Mouse (Mus musculus): Measurements from ENCODE around the gene Ilk.
A peak's percentile ranks its signal among the peaks of the same experiment; 100 is the strongest.
"Not testable (repeated sequence)": the region's sequence is repeated elsewhere in the genome, so short reads cannot be mapped to it uniquely, and the experiment has no call there.

Gene Ilk

DNA sequence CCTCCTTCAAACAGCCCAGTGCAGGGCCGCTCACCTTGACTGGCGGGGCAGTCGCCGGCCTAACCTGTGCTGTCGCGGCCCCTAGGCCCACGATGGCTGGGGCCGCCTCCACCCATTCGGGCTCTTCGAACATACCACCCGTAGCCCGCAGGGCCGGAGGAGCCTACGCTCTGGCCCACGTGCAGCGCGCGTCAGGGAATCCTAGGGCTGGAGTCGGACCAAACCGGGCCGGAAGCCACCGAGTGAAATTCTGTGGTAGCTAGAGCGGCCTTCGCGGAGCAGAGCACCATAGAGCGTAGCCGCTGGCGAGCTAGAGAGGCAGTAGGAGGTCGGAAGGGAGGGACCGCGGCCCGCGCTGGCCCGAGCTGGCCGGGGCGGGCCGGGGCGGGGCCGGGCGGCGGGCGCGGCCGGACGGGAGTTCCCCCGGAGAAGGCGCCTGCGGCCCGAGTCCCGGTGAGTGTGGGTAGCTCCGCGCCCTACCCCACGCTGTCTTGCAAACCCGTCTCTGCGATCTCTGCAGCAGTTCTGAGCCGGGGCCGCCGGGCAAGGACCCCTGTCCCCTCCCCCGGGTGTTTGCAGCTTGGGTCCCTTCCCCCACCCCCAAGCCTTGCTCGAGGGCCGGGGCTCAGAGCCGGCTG is at the start of gene Ilk:
Gene Ilk (plus strand): TSS at position 329 of the 638 bp plus-strand sequence.
- peak; percentile 87 for DNase-seq (ENCODE audit: extremely low spot score, low spot score)

DNA sequence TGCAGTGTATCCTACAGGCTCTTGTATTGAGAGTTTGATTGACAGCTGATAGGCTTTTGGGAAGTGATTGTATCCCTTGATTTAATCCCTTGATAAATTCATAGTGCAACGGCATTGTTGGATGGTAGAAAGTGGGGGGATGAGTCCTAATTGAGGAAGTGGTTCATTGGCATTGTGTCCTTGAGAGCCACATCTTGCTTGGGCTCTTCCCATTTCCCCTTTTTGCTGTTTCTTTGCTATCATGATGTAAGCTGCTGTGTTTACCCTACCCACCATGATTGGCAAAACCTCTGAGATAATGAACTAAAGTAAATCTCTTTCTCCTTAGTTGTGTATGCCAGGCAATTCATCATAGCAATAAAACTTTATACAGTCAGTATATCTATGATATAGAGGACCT is 45.5 kb upstream of the Ilk start:
- no peak for DNase-seq (ENCODE audit: extremely low spot score, low spot score)

GRCm38 (mm10) chr7:105703184-105703583 is 33.2 kb upstream of the Ilk start:
- no peak for DNase-seq (ENCODE audit: extremely low spot score, low spot score)

DNA sequence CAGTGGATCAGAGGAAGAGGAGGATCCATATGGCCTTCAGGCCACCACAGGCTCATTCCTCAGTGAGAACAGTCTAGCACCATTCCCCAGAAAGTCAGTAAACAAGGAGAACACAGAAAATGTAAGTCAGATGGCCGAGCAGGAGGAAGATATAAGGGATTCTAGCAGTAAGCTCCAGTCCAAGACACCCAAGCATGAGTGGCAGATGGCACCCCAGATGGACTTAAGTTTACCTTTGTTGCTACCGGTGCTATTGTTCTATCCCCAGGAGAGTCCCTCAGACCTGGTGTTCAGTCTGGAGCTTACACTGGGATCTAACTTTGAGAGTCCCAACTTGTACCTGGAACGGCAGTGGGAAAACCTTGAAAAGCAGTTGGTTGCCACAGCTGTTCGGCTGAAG is 32.6 kb upstream of the Ilk start:
- no peak for DNase-seq (ENCODE audit: extremely low spot score, low spot score)

DNA sequence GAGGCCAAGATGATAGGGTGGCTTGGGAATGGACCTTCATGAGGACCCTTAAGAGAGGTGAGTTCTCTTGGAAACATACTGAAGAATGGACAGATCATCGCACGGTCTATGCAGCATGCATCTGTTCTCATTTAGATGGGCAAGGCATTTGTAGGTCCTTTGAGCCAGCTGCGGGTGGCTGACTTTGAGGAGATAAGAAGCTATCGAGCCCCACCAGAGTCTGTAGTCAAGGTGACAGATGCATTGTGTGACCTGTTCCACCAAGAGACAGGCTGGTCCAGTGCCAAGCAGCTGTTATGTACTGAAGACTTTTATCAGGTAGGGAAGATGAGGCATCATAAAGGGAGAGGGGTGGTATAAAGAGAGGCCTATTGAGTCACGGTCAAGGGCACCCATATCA is 27.7 kb upstream of the Ilk start:
- DNase-seq (ENCODE audit: extremely low spot score, low spot score): no peak

GRCm38 (mm10) chr7:105715366-105715765 is 21.0 kb upstream of the Ilk start:
- DNase-seq (ENCODE audit: extremely low spot score, low spot score): no peak

DNA sequence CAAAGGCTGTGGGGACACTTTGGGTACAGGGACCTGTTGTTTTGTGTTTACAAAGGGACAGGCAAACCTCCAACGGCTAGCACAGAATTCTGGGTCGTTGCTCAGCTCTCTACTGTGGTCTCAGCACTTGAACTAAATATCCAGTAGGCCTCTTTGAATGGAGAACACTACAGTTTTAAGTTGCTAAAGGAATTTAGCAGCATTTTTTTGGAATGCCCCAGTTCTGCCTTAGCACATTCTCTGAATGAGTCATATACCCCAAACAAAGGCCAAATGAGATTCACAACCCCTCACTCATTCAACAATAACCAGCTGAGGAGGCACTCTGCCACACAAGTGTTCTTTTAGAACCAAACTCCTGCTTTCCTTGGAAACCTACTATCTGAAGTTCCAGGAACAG is 14.5 kb upstream of the Ilk start:
- DNase-seq (ENCODE audit: extremely low spot score, low spot score): no peak

DNA sequence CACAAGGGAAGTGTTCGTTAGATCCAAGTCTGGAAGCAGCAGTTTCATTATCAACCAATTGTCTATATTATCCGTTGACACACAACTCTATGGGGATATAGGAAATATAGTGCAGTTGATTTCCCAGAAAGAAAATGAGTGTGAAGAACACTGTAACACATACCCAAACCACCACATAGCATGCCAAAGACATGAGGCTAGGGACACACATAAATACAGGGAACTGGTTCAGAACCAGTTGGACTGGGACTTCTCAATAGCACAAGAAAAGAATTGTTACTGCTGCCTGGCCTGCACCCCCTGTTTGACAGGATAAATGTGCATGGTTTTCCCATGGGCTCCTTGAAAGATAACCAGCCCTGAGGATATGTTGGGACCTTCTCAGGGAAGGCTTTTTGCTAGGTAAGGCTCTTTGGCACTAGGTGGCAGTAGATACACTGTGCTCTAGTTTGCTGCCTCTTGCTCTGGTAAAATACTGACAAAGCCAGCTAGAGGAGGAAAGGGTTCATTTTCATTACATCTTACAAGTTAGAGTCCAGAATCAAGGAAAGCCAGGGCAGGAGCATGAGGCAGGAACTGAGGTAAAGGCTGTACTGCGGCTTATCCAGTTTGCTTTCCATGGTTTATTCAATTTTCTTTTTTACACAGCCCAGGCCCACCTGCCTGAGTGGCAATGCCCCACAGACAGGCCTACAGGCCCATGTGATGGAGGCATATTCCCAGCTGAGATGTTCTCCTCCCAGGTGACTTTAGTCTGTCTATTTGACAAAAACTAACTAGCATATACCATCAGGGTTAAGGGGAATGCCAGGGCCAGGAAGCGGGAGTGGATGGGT is 10.0 kb upstream of the Ilk start:
- DNase-seq (ENCODE audit: extremely low spot score, low spot score): peak; percentile 13

GRCm38 (mm10) chr7:105726980-105727325 is 9.4 kb upstream of the Ilk start:
- DNase-seq (ENCODE audit: extremely low spot score, low spot score): peak; percentile 2

- peak; percentile 9 for DNase-seq (ENCODE audit: extremely low spot score, low spot score)
Measured at GRCm38 (mm10) chr7:105728701-105729428, 7.5 kb upstream of the Ilk start.

DNA sequence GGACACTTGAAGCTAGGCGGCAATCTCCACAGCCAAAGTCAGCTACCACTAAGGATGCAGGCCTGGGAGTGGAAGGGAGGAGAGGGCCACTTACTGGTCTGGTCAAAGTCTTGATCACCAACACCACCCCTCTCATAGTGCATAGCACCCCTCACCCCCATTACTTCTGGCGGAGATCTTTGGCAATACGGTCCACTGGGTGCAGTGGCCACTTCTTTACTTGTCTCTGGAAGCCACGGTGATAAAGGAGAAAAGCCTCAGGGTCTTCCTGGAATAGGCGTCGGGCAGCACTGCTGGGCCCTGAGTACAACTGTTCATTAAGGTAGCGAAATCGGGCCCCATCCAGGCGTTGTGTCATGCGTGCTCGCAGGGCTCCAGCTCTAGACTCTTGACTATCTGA is 2.6 kb upstream of the Ilk start:
- DNase-seq (ENCODE audit: extremely low spot score, low spot score): no peak

DNA sequence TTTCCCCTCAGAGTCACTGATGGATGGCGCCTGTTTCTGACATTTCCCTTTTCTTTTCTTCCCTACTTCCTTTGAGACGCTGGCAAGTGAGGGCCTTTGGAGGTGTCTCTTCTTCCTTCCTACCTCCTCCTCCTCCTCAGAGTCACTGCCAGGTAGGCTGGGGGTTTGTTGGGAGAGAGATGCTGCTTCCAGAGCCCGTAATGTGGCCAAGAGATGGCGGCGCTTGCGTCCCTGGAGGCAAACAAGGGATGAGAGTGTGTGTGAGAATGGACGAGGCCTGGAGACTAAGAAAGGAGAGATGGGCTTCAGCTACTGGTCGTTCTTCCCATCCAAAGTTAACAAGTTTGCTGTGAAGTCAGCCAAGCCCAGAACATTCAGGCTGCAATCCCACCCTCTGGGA is 1.6 kb upstream of the Ilk start:
- no peak for DNase-seq (ENCODE audit: extremely low spot score, low spot score)

DNA sequence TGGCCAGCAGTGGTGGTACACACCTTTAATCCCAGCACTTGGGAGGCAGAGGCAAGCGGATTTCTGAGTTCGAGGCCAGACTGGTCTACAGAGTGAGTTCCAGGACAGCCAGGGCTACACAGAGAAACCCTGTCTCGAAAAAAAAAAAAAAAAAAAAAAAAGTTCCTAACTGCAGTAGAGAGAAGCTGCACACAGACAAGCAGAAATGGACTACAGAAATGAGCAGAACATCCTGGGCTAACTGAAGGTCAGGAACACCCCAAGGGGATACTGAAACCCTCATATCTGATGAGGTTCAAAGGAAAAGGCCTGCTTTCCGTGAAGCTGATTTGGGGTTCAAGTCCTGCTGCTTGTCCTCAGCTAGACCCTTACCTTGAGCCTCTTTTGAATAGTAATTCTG is 928 bp upstream of the Ilk start:
- DNase-seq (ENCODE audit: extremely low spot score, low spot score): not testable (repeated sequence)

DNA sequence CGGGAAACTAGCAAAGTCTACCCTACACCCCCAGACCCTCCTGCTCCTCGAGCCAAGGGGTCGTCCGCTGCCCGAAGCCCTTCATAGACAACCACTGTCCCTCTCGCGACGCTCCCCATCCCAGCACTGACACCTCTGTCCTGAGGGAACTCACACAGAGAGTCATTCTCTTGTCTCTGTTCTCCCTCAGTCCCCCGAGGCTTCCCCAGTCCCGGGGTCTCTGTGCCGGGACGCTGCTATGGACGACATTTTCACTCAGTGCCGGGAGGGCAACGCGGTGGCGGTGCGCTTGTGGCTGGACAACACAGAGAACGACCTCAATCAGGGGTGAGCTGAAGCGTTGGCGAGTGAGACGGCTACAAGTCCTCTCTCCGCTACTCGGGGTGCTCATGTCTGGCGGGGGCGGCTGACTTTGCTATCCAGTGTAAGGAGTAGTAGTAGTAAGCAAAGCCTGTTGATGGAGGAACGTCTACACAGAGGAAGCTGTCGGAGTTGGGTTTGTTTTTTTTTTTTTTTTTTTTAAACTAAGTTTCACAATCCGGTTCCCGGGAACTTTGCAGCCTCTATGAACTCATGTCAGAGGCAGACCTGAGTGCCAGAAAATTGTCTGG is 624 bp downstream of the Ilk start, which contains the start of gene Rrp8:
Gene Rrp8 (minus strand): TSS at position 475 of the 611 bp plus-strand sequence.
- no peak for DNase-seq (ENCODE audit: extremely low spot score, low spot score)

- no peak for DNase-seq (ENCODE audit: extremely low spot score, low spot score)
Measured at GRCm38 (mm10) chr7:105737648-105738047, 1.3 kb downstream of the Ilk start.

DNA sequence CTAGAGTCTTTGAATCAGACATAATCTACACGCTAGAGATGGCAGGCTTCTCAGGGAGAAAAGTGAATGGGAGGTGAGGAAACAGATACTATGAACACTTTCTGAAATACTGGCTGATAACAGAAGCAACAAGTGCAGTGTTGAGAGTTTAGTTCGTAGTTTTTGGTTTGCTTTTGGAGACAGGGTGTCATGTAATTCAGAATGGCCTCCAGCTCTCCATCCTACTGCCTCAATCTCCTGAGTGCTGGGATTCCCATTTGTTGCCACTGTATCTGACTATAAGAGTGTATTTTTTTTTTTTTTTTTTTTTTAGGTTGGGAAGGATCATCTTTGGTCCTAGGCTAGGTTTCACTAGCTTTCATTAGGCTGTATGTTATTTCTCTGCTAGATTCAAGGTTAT is 1.9 kb downstream of the Ilk start:
- no peak for DNase-seq (ENCODE audit: extremely low spot score, low spot score)

- no peak for DNase-seq (ENCODE audit: extremely low spot score, low spot score)
Measured at GRCm38 (mm10) chr7:105738948-105739347, 2.6 kb downstream of the Ilk start.

DNA sequence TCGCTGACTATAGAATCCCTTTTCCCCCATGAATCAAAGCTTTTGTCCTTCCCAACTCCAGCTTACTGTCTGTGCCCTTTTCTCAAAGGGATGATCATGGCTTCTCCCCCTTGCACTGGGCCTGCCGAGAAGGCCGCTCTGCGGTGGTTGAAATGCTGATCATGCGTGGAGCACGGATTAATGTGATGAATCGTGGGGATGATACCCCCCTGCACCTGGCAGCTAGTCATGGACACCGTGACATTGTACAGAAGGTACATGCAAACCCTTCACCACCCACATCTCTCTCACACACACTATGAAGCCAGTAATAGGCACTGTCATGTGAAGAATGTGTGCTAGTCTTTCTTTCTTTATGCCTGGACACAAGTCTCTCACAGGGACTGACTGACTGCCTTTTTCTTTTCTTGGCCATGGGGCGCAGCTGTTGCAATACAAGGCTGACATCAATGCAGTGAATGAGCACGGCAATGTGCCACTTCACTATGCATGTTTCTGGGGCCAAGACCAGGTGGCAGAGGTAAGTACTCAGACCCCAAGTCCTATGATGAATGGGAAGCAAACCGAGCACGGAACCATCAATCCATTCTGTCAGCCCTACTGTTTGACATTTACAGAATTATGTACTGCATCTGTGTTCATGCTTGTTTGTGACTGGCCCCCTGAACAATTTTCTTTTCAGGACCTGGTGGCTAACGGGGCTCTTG is 3.9 kb downstream of the Ilk start:
- no peak for DNase-seq (ENCODE audit: extremely low spot score, low spot score)

DNA sequence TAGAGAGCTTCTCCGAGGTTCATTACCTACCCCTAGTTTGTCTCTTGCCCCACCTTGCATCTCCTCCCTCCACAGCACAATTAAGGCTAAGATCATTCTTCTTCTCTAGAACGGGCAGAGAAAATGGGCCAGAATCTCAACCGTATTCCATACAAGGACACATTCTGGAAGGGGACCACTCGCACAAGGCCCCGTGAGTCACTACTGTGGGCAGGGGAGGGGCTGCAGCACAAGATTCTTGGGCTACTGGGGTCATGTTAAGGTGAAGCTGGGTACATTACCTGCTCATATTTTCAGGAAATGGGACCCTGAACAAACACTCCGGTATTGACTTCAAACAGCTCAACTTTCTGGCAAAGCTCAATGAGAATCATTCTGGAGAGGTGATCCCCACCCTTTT is 4.5 kb downstream of the Ilk start:
- DNase-seq (ENCODE audit: extremely low spot score, low spot score): no peak

DNA sequence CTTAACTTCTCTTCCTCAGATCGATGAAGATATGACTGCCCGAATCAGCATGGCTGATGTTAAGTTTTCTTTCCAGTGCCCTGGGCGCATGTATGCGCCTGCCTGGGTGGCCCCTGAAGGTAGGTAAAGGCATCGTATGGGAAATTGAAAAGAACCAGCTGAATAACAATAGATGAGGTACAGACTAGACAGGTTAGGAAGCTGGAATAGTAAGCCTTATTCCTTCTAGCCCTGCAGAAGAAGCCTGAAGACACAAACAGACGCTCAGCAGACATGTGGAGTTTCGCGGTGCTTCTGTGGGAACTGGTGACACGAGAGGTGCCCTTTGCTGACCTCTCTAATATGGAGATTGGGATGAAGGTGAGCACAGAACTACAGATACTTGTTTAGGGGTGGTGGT is 5.6 kb downstream of the Ilk start:
- no peak for DNase-seq (ENCODE audit: extremely low spot score, low spot score)

DNA sequence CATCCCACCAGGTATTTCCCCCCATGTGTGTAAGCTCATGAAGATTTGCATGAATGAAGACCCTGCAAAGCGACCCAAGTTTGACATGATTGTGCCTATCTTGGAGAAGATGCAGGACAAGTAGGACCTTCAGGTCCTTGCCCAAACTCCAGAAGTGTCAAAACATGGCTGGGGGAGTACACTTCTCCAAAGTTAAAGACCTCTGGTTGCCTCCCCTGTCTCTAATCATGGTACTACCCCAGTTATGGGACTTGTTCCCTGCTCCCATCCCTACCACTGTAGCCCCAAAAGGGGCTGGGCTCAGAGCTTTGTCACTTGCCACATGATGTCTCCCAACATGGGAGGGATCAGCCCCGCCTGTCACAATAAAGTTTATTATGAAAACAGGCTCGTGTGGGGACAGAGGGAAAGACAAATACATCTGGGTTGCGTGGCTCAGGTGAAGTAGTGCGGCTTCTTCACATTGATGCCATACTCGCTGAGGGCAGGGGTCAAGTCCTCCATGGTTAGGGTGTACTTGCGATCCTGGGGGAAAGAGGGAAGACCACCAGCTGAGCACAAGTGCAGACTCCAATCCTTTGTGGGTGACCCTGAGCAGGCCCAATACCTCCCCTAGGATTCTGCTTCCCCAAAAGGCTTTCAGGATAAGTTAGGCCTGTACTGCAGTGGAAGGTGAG is 6.3 kb downstream of the Ilk start:
- not testable (repeated sequence) for DNase-seq (ENCODE audit: extremely low spot score, low spot score)
